Mouse (Mus musculus) heart, embryonic 14.5 days (tissue): ENCODE measurements at regions not wholly inside any gene's neighbourhood (a gene's known extent, or its start where the extent isn't known, plus 50 kb on each side); places are given as distances from the start of the nearest gene placed in this dataset.

Source experiments
- ATAC-seq: fragments of 200-750 bp; cut with Nextera tagmentation; 2 replicates; pipeline ENCODE4 v1.8.0; 2017; ENCODE audit warnings: low read depth, moderate TSS enrichment; ENCODE audit not compliant: insufficient number of reproducible peaks, insufficient read depth, low FRiP score
- H3K27ac ChIP-seq, 2 experiments: fragments of 200-500 bp in 1 of 2; fragments of 300-500 bp in 1 of 2; sonication (generic) in 1 of 2; replicated peaks in 1 of 2; 2 replicates each; pipeline ENCODE4 v1.5.1; 2012 to 2014; ENCODE audit warnings: low read depth in 2 of 2, low read length in 2 of 2, control low read depth in 1 of 2, mild to moderate bottlenecking in 1 of 2, mixed read lengths in 1 of 2; ENCODE audit not compliant: control insufficient read depth in 1 of 2, insufficient read depth in 1 of 2
- H3K27me3 ChIP-seq: fragments of 300-500 bp; sonication (generic); 2 replicates; pipeline ENCODE4 v1.6.1; 2014; ENCODE audit warnings: mild to moderate bottlenecking, low read length, control low read depth; ENCODE audit not compliant: control insufficient read depth, insufficient read depth
- H3K36me3 ChIP-seq: fragments of 300-500 bp; sonication (generic); 2 replicates; pipeline ENCODE4 v1.6.1; 2014; ENCODE audit warnings: mild to moderate bottlenecking, control low read depth, low read length, mixed read lengths; ENCODE audit not compliant: control insufficient read depth, insufficient read depth
- H3K4me1 ChIP-seq, 2 experiments: fragments of 200-500 bp in 1 of 2; fragments of 300-500 bp in 1 of 2; sonication (generic) in 1 of 2; 2 replicates each; pipeline ENCODE4 v1.6.1; 2012 to 2014; ENCODE audit warnings: low read length in 2 of 2, control low read depth in 1 of 2, mixed read lengths in 1 of 2; ENCODE audit not compliant: control insufficient read depth in 2 of 2, insufficient read depth in 2 of 2
- H3K4me2 ChIP-seq: fragments of 300-500 bp; sonication (generic); 2 replicates; pipeline ENCODE4 v1.6.1; 2014; ENCODE audit warnings: mild to moderate bottlenecking, low read length
- H3K4me3 ChIP-seq, 2 experiments: fragments of 200-500 bp in 1 of 2; fragments of 300-500 bp in 1 of 2; sonication (generic) in 1 of 2; 2 replicates each; pipeline ENCODE4 v1.5.1; 2012 to 2014; ENCODE audit warnings: low read length in 2 of 2, mild to moderate bottlenecking in 2 of 2, control low read depth in 1 of 2, low read depth in 1 of 2, moderate library complexity in 1 of 2; ENCODE audit not compliant: control insufficient read depth in 1 of 2, insufficient read depth in 1 of 2
- H3K9ac ChIP-seq: fragments of 300-500 bp; sonication (generic); 2 replicates; pipeline ENCODE4 v1.6.1; 2014; ENCODE audit warnings: mild to moderate bottlenecking, low read length
- H3K9me3 ChIP-seq: fragments of 300-500 bp; sonication (generic); 2 replicates; pipeline ENCODE4 v1.6.1; 2016; ENCODE audit warnings: low read length, control low read depth; ENCODE audit not compliant: control insufficient read depth
- WGBS: fragments of 180-500 bp; shearing (Covaris S2); extraction: QIAGEN DNeasy Blood & Tissue Kit; methylation state at CpG from one replicate; pipeline ENCODE4 v1.1.7; 2014; 5-methylcytosine and 5-hydroxymethylcytosine counted together

GRCm38 (mm10) chr9:14006233-14006984 is 178.9 kb downstream of the Fam76b start:
- Histone ChIP-seq H3K9me3 (peaks cover 10% of the 10 kb centered on the region; the same call in 1 of the 2 replicates), H3K36me3 (no peaks in the 10 kb centered on the region), H3K4me2 (no peak overlapping the region), H3K4me1 (peaks cover 4 to 12% of the 10 kb centered on the region in 2 experiments; a peak in 3 of 4 replicates), H3K27me3 (no peaks in the 10 kb centered on the region; the same call in none of the 2 replicates), H3K4me3 (no peak overlapping the region), H3K27ac (0 out of 4 replicates have a peak overlapping the region, but pooled peaks of 1 of the 2 experiments have one; percentile 38), H3K9ac (no peak overlapping the region)
- 63% methylated on average over 3 of the region's 3 CpGs for WGBS
- ATAC-seq, result no peak

DNA sequence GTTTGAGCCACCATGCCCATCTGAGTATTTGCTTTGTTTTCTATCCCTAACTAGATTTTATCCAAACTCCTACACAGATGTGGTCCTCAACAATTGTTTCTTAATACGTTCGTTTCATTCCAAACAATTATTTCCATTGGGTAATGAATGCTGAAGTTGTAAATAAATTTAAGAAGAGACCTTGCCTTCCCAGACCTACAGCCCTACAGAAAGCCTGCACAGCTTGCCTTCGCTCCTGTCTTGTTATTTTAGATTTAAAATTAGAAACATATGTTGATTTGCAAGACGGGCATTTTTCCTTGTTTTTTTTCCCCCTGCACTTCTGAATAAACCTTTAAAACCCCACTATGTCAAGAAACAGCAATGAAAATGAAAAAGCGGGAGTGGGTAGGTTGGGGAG is 181.9 kb downstream of the Fam76b start:
- no peak overlapping the region for H3K4me3 ChIP-seq
- H3K4me1 ChIP-seq, result peaks cover 4 to 12% of the 10 kb centered on the region in 2 experiments; a peak in 3 of 4 replicates
- no peaks in the 10 kb centered on the region for H3K36me3 ChIP-seq
- WGBS, result 81% methylated on average over 5 of the region's 5 CpGs
- no peak overlapping the region for H3K4me2 ChIP-seq
- no peak overlapping the region for H3K27ac ChIP-seq
- no peak overlapping the region for H3K9ac ChIP-seq
- ATAC-seq, result no peak
- peaks cover 10% of the 10 kb centered on the region; the same call in 1 of the 2 replicates for H3K9me3 ChIP-seq
- no peaks in the 10 kb centered on the region; the same call in 1 of the 2 replicates for H3K27me3 ChIP-seq

DNA sequence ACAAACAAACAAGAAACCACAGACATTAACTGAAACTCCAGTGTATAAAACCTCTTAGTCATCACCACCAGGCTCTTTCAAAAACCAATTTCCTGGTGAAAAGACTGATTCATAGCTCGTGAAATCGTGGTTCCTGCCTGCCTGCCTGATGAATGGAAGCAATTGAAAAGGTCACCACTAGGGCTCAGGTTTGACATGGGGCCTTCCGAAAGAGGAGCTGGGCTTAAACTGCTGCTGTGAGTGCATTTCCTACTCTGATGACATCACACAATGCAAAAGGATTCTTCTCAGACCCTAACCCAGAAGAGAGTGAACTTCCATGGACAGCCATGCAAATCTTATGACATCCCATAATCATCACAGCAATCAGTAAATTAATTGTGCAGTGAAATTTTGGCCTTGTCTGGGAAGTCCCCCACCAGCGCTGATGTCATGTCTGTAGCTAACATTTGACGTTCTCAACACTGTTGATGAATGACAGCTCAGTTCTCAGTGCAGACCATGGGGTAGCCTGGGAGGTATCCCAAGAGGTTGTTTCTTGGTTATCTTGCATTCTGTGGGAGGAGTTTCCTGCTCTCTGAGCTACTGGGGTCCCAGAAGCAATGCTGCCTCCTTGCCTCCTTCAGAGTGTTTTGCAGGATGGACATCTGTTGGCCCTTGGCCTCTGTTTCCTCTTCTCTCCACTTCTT is 182.9 kb downstream of the Fam76b start:
- Histone ChIP-seq H3K4me3 (no peak overlapping the region), H3K4me2 (no peak overlapping the region), H3K4me1 (peaks cover 3 to 12% of the 10 kb centered on the region in 2 experiments; a peak in 3 of 4 replicates), H3K27me3 (no peaks in the 10 kb centered on the region), H3K36me3 (no peaks in the 10 kb centered on the region), H3K9me3 (peaks cover 10% of the 10 kb centered on the region; the same call in 1 of the 2 replicates), H3K27ac (no peak overlapping the region), H3K9ac (no peak overlapping the region)
- WGBS, result 47% methylated on average over 5 of the region's 5 CpGs
- ATAC-seq, result no peak

GRCm38 (mm10) chr9:14024216-14024615 is 196.7 kb downstream of the Fam76b start:
- ATAC-seq, result no peak
- H3K9ac ChIP-seq, result no peak overlapping the region
- no peaks in the 10 kb centered on the region for H3K9me3 ChIP-seq
- H3K27ac ChIP-seq, result no peak overlapping the region
- 0 out of 4 replicates have a peak, but pooled peaks cover 0 to 2% of the 10 kb centered on the region in 2 experiments for H3K4me1 ChIP-seq
- no peak overlapping the region for H3K4me3 ChIP-seq
- no peak overlapping the region for H3K4me2 ChIP-seq
- H3K27me3 ChIP-seq, result no peaks in the 10 kb centered on the region
- H3K36me3 ChIP-seq, result no peaks in the 10 kb centered on the region

GRCm38 (mm10) chr9:14024701-14025100 is 197.2 kb downstream of the Fam76b start:
- Histone ChIP-seq H3K9me3 (no peaks in the 10 kb centered on the region), H3K27me3 (no peaks in the 10 kb centered on the region), H3K36me3 (no peaks in the 10 kb centered on the region), H3K4me1 (0 out of 4 replicates have a peak, but pooled peaks cover 0 to 2% of the 10 kb centered on the region in 2 experiments), H3K4me3 (no peak overlapping the region), H3K27ac (no peak overlapping the region), H3K9ac (no peak overlapping the region), H3K4me2 (no peak overlapping the region)
- 66% methylated on average over 3 of the region's 3 CpGs for WGBS
- ATAC-seq, result no peak

DNA sequence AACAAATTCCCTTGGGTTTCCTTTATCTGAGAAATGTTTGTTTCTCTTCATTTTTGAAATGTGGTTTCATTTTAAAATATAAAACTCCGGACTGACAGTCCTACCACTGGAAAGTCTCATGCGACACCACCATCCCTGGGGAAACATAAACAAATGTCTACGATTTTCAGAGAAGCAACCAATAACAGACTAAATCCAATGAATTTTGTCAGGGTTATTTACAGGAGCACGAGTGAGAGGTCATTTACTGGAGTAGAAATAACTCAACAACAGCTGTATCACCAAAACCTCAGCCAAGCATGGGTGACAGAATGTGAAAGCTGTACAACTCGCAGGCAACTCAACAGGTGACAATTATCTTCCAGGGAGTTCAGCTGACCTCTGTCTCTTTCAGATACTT is 200.5 kb downstream of the Fam76b start:
- Histone ChIP-seq H3K36me3 (no peaks in the 10 kb centered on the region), H3K9ac (no peak overlapping the region), H3K9me3 (no peaks in the 10 kb centered on the region), H3K4me1 (0 out of 4 replicates have a peak, but pooled peaks cover 0 to 2% of the 10 kb centered on the region in 2 experiments), H3K4me3 (no peak overlapping the region), H3K27me3 (no peaks in the 10 kb centered on the region), H3K27ac (no peak overlapping the region), H3K4me2 (no peak overlapping the region)
- 72% methylated on average over 5 of the region's 5 CpGs for WGBS
- no peak for ATAC-seq

DNA sequence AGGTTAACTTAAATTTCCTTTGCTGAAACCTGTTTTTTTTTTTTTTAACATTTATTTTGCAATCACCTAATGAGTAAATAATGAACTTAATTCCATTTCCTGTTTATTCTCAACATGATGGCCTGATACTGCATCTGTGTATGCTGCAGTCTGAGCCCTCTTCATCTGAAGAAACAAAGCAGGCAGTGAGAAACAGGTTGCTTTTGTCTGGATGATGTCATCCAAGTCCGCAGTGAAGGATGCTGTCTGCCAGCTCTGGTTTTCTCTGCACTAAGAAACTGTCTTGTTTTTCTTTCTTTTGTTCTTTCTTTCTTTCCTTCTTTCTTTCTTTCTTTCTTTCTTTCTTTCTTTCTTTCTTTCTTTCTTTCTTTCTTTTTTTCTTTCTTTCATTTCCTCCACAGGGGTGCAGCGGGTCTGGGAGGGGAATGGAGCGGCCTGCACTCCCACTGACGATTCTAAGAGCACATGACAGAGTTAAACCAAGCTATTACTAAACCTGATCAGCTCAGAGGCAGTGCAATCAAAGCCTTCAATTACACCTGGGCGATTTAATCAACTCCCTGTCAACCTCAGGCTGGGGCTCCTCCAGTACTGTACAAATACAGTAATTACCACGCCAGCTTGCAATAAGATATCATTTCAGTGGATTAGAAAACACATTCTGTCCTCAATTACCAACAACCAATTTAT is 204.0 kb downstream of the Fam76b start:
- no peak overlapping the region for H3K9ac ChIP-seq
- no peak for ATAC-seq
- WGBS, result 70% methylated on average over 6 of the region's 6 CpGs
- H3K27ac ChIP-seq, result no peak overlapping the region
- no peaks in the 10 kb centered on the region for H3K36me3 ChIP-seq
- H3K4me2 ChIP-seq, result no peak overlapping the region
- H3K9me3 ChIP-seq, result no peaks in the 10 kb centered on the region
- no peaks in the 10 kb centered on the region for H3K4me1 ChIP-seq
- no peaks in the 10 kb centered on the region for H3K27me3 ChIP-seq
- no peak overlapping the region for H3K4me3 ChIP-seq
